Mouse (Mus musculus) neural tube, embryonic 11.5 days (tissue): ENCODE measurements around the gene St3gal5. TPM values are rescaled to one million over a fixed set of nuclear protein-coding genes. Genes with fewer than 3 reads are reported as not detected.
"Not testable (repeated sequence)": the region's sequence is repeated elsewhere in the genome, so short reads cannot be mapped to it uniquely, and the experiment has no call there.

Source experiments
- ATAC-seq: fragments of 200-750 bp; cut with Nextera tagmentation; 2 replicates; pipeline ENCODE4 v1.8.0; 2017; ENCODE audit warnings: moderate number of reproducible peaks, mild to moderate bottlenecking, moderate TSS enrichment, moderate library complexity; ENCODE audit not compliant: insufficient read depth, low FRiP score, low TSS enrichment
- DNase-seq: peaks from one replicate; pipeline ENCODE4 v3.0.0-alpha.2; 2015; ENCODE audit warnings: low spot score
- H3K27ac ChIP-seq: fragments of 300-500 bp; sonication (generic); 2 replicates; pipeline ENCODE4 v1.5.1; 2014; ENCODE audit warnings: low read depth, mild to moderate bottlenecking, low read length
- H3K27me3 ChIP-seq: fragments of 300-500 bp; sonication (generic); 2 replicates; pipeline ENCODE4 v1.6.1; 2014; ENCODE audit warnings: mild to moderate bottlenecking, low read length, mixed read lengths; ENCODE audit not compliant: control insufficient read depth, insufficient read depth
- H3K36me3 ChIP-seq: fragments of 300-500 bp; sonication (generic); 2 replicates; pipeline ENCODE4 v1.6.1; 2014; ENCODE audit warnings: mild to moderate bottlenecking, low read length, moderate library complexity, mixed read lengths; ENCODE audit not compliant: control insufficient read depth, insufficient read depth
- H3K4me1 ChIP-seq: fragments of 300-500 bp; sonication (generic); 2 replicates; pipeline ENCODE4 v1.6.1; 2014; ENCODE audit warnings: low read length, mixed read lengths; ENCODE audit not compliant: control insufficient read depth, insufficient read depth
- H3K4me2 ChIP-seq: fragments of 300-500 bp; sonication (generic); 2 replicates; pipeline ENCODE4 v1.6.1; 2014; ENCODE audit warnings: low read depth, mild to moderate bottlenecking, moderate library complexity
- H3K4me3 ChIP-seq: fragments of 300-500 bp; sonication (generic); 2 replicates; pipeline ENCODE4 v1.5.1; 2014; ENCODE audit warnings: low read depth, low read length
- H3K9ac ChIP-seq: fragments of 300-500 bp; sonication (generic); 2 replicates; pipeline ENCODE4 v1.6.1; 2014; ENCODE audit warnings: mild to moderate bottlenecking, low read length
- H3K9me3 ChIP-seq: fragments of 300-500 bp; sonication (generic); 2 replicates; pipeline ENCODE4 v1.6.1; 2016; ENCODE audit warnings: low read length; ENCODE audit not compliant: control insufficient read depth
- WGBS: fragments of 180-500 bp; shearing (Covaris S2); extraction: QIAGEN DNeasy Blood & Tissue Kit; methylation state at CpG from one replicate; pipeline ENCODE4 v1.1.7; 2014; 5-methylcytosine and 5-hydroxymethylcytosine counted together
- polyA plus RNA-seq: library from polyadenylated mRNA; unstranded; fragments of >200 nt; fragmentation: Nextera tagmentation; extraction: Ambion mirVana; gene quantifications from 2 replicates; pipeline ENCODE4 v1.2.1, GENCODE M21; 2014

St3gal5 gene
- 44.6 TPM in 2 replicates for polyA plus RNA-seq

DNA sequence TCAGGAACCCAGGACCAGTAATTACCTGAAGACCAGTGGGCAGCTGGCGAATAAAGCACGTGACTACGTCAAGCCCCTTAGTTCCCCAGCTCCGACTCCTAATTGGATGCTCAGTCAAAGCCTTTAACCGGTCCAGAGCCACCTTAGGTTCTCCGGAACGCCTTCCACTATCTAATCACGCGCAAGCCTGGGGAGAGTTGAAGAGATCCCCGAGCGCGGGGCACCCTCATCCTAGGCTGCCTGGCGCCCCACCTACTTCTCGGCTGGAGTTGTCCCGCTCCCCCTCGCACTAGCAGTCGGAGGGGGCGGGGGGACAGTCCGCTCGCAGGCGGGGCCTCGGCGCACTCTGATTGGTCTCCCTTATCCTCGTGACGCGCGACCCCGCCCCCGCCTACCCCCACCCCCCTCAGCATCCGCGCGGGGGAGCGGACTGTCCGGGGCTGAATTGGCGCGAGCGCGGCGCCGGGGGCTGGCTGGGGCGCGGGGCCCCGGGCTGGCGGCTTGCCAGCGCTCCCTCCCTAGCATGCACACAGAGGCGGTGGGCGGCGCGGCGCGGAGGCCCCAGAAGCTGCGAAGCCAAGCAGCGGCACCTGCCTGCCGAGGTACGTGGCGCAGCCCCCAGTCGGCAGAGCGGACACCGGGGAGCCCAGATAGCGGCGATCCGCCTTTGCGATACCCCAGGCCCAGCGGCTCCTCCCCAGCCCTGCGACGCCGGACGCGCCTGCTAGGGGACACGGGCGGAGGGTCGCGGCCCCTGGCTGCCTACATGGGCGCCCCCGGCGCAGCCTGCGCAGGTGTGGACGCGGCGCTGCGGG is at the start of gene St3gal5:
Gene St3gal5, plus strand, starts transcription at position 412 of the 815 bp plus-strand sequence.
- DNase-seq (peak; percentile 94), ATAC-seq (peak; percentile 98)
- peak within 1 kb of the TSS; percentile 94 for H3K4me2 ChIP-seq
- no peaks in the 10 kb centered on the region for H3K36me3 ChIP-seq
- no peaks in the 10 kb centered on the region for H3K27me3 ChIP-seq
- H3K9ac ChIP-seq: peak within 1 kb of the TSS; percentile 86
- peak within 1 kb of the TSS; percentile 67 for H3K27ac ChIP-seq
- WGBS: under 1% methylated on average over 68 of the region's 81 CpGs
- H3K4me3 ChIP-seq: peak within 1 kb of the TSS; percentile 76
- H3K4me1 ChIP-seq: 0 out of 2 replicates have a peak, but pooled peaks cover 4% of the 10 kb centered on the region
- H3K9me3 ChIP-seq: no peaks in the 10 kb centered on the region

DNA sequence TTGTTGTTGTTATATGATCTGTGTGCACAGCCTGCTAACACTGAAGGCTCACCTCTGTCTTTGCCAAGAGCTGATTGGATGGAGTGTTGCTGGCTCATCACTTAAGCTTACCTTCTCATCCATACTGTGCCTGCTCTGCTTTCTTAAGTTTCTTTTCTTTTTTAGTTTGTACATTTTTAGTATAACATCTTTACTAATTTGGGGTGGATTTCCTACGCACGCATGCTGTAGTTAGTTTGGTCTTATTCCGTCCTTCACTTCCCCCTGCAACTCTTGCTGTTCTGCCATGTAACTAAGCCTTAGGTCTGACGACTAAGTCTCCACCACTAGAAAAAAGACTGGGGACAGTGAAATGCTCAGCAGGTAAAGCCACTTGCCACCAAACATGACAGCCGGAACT is 48.7 kb upstream of the St3gal5 start:
- Histone ChIP-seq H3K27ac (no peak overlapping the region), H3K4me1 (no peaks in the 10 kb centered on the region), H3K27me3 (no peaks in the 10 kb centered on the region), H3K9ac (no peak overlapping the region), H3K4me3 (no peak overlapping the region), H3K36me3 (no peaks in the 10 kb centered on the region), H3K9me3 (no peaks in the 10 kb centered on the region), H3K4me2 (no peak overlapping the region)
- no peak for DNase-seq
- ATAC-seq: no peak
- 84% methylated on average over 5 of the region's 5 CpGs for WGBS

DNA sequence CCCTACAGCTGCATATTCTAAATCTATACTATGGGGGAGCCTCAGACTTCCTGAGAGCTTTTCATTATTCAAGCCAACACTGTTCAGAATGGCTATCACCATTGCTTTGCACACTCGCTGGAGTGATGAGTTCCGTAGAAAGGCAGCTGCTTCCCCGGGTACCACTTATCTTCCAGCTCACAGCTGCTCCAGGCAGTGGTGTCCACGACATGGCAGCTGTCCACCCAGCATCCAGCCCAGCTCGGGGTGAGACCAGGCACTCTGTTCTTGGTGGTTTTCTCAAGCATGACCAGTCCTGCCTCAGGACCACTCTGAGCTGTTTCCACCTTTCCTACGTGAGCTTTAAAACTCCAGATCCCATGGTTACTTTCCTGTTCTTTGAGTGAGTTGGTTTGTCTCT is 47.5 kb upstream of the St3gal5 start:
- no peak overlapping the region for H3K4me3 ChIP-seq
- H3K9me3 ChIP-seq: no peaks in the 10 kb centered on the region
- H3K27me3 ChIP-seq: no peaks in the 10 kb centered on the region
- H3K27ac ChIP-seq: no peak overlapping the region
- no peak overlapping the region for H3K9ac ChIP-seq
- 79% methylated on average over 6 of the region's 6 CpGs for WGBS
- ATAC-seq: no peak
- no peak overlapping the region for H3K4me2 ChIP-seq
- no peaks in the 10 kb centered on the region for H3K4me1 ChIP-seq
- no peak for DNase-seq
- no peaks in the 10 kb centered on the region for H3K36me3 ChIP-seq

DNA sequence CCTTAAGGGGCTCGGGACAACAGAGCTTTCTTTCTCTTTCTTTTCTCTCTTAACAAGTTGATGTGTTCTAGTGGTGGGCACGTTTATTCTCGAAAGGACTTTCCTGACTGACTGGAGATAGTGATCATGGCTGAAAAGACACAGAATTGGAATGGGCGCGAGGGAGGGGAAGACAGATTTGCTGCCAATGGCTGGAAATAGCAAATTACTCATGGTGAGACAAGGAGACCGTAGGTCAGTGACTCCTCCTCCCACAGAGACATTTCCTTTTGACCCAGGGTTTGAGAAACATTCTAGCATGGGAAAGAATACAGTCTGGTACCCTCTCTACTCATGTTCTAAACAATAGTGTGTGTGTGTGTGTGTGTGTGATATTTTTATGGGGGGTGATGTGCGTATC is 46.6 kb upstream of the St3gal5 start:
- no peak overlapping the region for H3K4me2 ChIP-seq
- H3K36me3 ChIP-seq: no peaks in the 10 kb centered on the region
- H3K4me3 ChIP-seq: no peak overlapping the region
- no peak for DNase-seq
- H3K9ac ChIP-seq: no peak overlapping the region
- no peaks in the 10 kb centered on the region for H3K4me1 ChIP-seq
- no peak for ATAC-seq
- no peaks in the 10 kb centered on the region for H3K27me3 ChIP-seq
- H3K27ac ChIP-seq: no peak overlapping the region
- WGBS: 64% methylated on average over 7 of the region's 7 CpGs
- no peaks in the 10 kb centered on the region for H3K9me3 ChIP-seq

DNA sequence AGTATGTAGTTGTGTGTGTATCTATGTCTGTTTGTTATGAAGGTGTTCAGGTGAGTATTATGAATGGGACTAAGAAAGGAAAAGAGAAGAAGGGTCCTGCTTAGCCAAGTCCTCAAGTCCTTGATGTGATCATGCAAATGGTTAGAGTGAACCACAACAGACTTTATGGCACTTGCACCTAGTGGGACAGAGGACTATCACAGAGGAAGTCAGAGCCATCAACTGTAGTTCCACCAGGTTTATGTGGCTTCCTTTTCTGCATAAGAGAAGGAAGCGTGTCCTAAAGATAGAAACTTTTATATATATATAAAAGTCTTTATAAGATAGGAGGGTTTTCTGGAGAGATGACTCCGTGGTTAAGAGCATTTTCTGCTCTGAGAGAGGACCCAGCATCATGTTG is 46.1 kb upstream of the St3gal5 start:
- Histone ChIP-seq H3K27me3 (no peaks in the 10 kb centered on the region), H3K9ac (no peak overlapping the region), H3K36me3 (no peaks in the 10 kb centered on the region), H3K9me3 (no peaks in the 10 kb centered on the region), H3K4me1 (no peaks in the 10 kb centered on the region), H3K4me2 (no peak overlapping the region), H3K4me3 (no peak overlapping the region), H3K27ac (no peak overlapping the region)
- WGBS: 84% methylated on average over 2 of the region's 2 CpGs
- no peak for ATAC-seq
- DNase-seq: no peak

DNA sequence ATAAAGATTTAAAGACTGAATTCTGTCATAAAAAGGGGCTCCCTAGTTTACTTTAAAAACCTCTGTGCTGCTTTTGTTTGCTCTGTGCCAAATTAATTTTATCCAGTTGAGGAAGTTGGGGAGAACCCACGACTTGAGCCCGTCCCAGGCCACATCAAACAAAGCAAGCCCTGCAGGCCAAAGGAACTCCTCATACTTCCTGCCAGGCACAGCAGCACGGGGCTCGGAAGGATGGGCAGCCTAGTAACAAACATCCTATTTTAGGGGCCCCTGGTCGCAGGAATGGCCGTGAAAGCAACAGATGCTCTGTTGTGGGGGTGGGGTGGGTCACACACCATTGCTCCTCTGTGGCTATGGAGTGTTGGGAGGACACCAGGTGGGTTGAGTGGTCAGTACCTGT is 45.6 kb upstream of the St3gal5 start:
- no peak overlapping the region for H3K4me2 ChIP-seq
- 67% methylated on average over 6 of the region's 6 CpGs for WGBS
- ATAC-seq (no peak), DNase-seq (no peak)
- H3K27me3 ChIP-seq: no peaks in the 10 kb centered on the region
- H3K4me3 ChIP-seq: no peak overlapping the region
- H3K36me3 ChIP-seq: no peaks in the 10 kb centered on the region
- H3K4me1 ChIP-seq: no peaks in the 10 kb centered on the region
- no peak overlapping the region for H3K9ac ChIP-seq
- H3K27ac ChIP-seq: no peak overlapping the region
- no peaks in the 10 kb centered on the region for H3K9me3 ChIP-seq

DNA sequence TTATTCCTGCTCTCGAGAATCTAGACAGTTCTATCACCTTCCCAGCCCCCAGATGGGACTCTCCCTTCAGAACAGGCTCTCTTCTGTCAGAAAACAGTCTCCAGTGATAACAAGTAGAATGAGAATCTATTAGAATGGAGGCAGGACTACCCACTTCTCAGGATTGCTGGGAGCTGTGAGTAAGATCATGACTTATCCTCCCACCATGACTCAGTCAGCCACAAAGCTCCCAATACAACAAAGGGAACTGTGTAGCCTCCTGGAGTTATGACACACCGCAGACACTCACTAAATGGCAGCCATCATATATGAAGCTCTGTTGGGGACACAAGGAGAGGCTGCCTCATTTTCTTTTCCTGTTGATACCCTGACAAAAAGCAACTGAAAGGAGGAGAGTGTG is 40.8 kb upstream of the St3gal5 start:
- no peak for DNase-seq
- H3K27me3 ChIP-seq: no peaks in the 10 kb centered on the region
- no peaks in the 10 kb centered on the region for H3K9me3 ChIP-seq
- no peak overlapping the region for H3K27ac ChIP-seq
- no peaks in the 10 kb centered on the region for H3K4me1 ChIP-seq
- ATAC-seq: no peak
- H3K36me3 ChIP-seq: no peaks in the 10 kb centered on the region
- H3K9ac ChIP-seq: no peak overlapping the region
- H3K4me3 ChIP-seq: no peak overlapping the region
- H3K4me2 ChIP-seq: no peak overlapping the region
- WGBS: 81% methylated on average over 2 of the region's 2 CpGs

DNA sequence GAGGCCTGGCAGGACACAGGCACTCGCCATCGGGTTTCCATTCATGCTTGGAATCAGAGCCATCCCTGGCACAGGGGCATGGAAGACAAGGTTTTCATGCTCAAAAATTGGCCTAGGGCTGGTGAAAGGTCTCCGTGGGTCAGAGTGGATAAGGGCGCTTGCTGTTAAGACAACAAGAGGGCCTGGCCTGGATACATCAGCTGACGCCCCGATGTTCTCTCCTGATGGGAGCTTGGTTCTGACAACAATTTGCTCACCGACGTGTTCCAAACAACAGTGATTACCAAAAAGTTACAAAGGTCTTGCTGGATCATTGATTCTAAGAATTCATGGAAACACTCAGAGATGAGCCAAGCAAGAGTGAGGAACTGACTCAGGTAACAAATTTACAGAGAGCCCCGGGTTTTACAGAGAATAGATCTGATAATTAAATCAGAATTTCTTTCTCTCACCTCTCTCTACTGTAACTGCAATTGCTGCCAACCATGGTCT is 38.9 kb upstream of the St3gal5 start:
- H3K4me3 ChIP-seq: no peak overlapping the region
- H3K27ac ChIP-seq: no peak overlapping the region
- no peaks in the 10 kb centered on the region for H3K36me3 ChIP-seq
- no peak overlapping the region for H3K4me2 ChIP-seq
- ATAC-seq: no peak
- no peaks in the 10 kb centered on the region for H3K4me1 ChIP-seq
- H3K9ac ChIP-seq: no peak overlapping the region
- 77% methylated on average over 9 of the region's 9 CpGs for WGBS
- no peak for DNase-seq
- no peaks in the 10 kb centered on the region for H3K27me3 ChIP-seq
- no peaks in the 10 kb centered on the region for H3K9me3 ChIP-seq

DNA sequence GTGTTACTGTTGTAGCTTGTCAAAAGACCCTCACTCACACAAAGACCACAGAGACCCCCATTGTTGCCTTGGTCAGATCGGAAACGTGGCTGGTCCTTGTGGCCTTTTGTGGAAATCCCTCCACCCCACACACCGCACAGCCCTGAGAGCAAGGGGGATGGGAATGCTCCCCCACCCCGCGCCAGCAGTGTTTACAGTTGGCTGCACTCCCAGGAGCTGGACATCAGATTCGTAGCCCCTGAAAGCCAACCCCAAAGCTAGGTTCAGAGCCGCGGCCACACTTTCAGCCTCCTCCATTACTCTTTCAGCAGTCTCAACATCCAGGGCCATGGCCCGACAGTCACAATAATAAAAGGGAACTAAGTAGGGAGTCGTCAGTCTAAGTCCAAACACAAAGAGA is 36.7 kb upstream of the St3gal5 start:
- not testable (repeated sequence) for H3K9me3 ChIP-seq, DNase-seq, H3K27ac ChIP-seq, H3K36me3 ChIP-seq, H3K4me1 ChIP-seq, H3K27me3 ChIP-seq, H3K4me2 ChIP-seq, H3K9ac ChIP-seq, H3K4me3 ChIP-seq, ATAC-seq
- 82% methylated on average over 9 of the region's 10 CpGs for WGBS
